Mouse (Mus musculus) hindbrain, embryonic 11.5 days (tissue): ENCODE measurements around the gene Igf1r. TPM values are rescaled to one million over a fixed set of nuclear protein-coding genes. Genes with fewer than 3 reads are reported as not detected.

Experiments used
- ATAC-seq: fragments of 200-750 bp; cut with Nextera tagmentation; 2 replicates; pipeline ENCODE4 v1.8.0; 2017; ENCODE audit warnings: mild to moderate bottlenecking, moderate TSS enrichment, moderate library complexity; ENCODE audit not compliant: low FRiP score
- DNase-seq: peaks from one replicate; pipeline ENCODE4 v3.0.0-alpha.2; 2015; ENCODE audit warnings: low spot score
- H3K27ac ChIP-seq: fragments of 300-500 bp; sonication (generic); 2 replicates; pipeline ENCODE4 v1.5.1; 2014; ENCODE audit warnings: mild to moderate bottlenecking, low read depth, low read length
- H3K27me3 ChIP-seq: fragments of 300-500 bp; sonication (generic); 2 replicates; pipeline ENCODE4 v1.6.1; 2014; ENCODE audit warnings: mild to moderate bottlenecking, low read length, moderate library complexity, mixed read lengths; ENCODE audit not compliant: control insufficient read depth, insufficient read depth
- H3K36me3 ChIP-seq: fragments of 300-500 bp; sonication (generic); 2 replicates; pipeline ENCODE4 v1.6.1; 2014; ENCODE audit warnings: mild to moderate bottlenecking, low read length, moderate library complexity, mixed read lengths; ENCODE audit not compliant: control insufficient read depth, insufficient read depth
- H3K4me1 ChIP-seq: fragments of 300-500 bp; sonication (generic); replicated peaks from 2 replicates; pipeline ENCODE4 v1.6.1; 2014; ENCODE audit warnings: low read length, mixed read lengths; ENCODE audit not compliant: control insufficient read depth, insufficient read depth
- H3K4me2 ChIP-seq: fragments of 300-500 bp; sonication (generic); replicated peaks from 2 replicates; pipeline ENCODE4 v1.6.1; 2014; ENCODE audit warnings: mild to moderate bottlenecking, low read depth, low read length
- H3K4me3 ChIP-seq: fragments of 300-500 bp; sonication (generic); 2 replicates; pipeline ENCODE4 v1.5.1; 2014; ENCODE audit warnings: low read depth, low read length
- H3K9ac ChIP-seq: fragments of 300-500 bp; sonication (generic); 2 replicates; pipeline ENCODE4 v1.6.1; 2014; ENCODE audit warnings: low read depth, low read length
- H3K9me3 ChIP-seq: fragments of 300-500 bp; sonication (generic); 2 replicates; pipeline ENCODE4 v1.6.1; 2016; ENCODE audit warnings: low read length; ENCODE audit not compliant: control insufficient read depth
- WGBS: fragments of 180-500 bp; shearing (Covaris S2); extraction: QIAGEN DNeasy Blood & Tissue Kit; methylation state at CpG from one replicate; pipeline ENCODE4 v1.1.7; 2014; 5-methylcytosine and 5-hydroxymethylcytosine counted together
- polyA plus RNA-seq: library from polyadenylated mRNA; unstranded; fragments of >200 nt; fragmentation: Nextera tagmentation; extraction: Ambion mirVana; gene quantifications from 2 replicates; pipeline ENCODE4 v1.2.1, GENCODE M21; 2014

The Igf1r gene
- polyA plus RNA-seq, 1 experiment from 2014 or later: 35.7 TPM

GRCm38 (mm10) chr7:67963691-67964090 lies 11.1 kb downstream of the Igf1r start:
- 0 out of 2 replicates have a peak, but pooled peaks cover 2% of the 10 kb centered on the region for H3K4me1 ChIP-seq
- no peak for ATAC-seq
- WGBS: 86% methylated on average over 3 of the region's 3 CpGs

DNA sequence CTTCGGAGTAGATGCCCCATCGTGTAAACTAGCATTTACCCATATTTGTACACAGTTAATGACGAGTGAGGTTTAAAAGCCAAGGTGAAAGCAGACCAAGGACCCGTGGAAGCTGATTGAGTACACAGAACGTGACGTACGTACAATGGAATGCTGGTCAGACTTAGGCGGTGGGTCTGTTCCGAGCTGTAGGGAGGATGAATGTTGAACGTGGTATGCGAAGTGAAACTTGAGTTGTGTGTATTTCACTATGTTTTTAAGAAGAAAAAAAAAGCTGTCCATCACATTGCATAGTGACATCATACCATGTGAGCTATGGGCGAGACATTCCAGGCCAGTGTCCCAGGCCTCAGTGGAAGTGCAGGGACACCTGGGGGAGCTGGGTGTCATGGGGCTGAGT lies 15.8 kb downstream of the Igf1r start:
- WGBS: 88% methylated on average over 12 of the region's 12 CpGs
- DNase-seq (no peak), ATAC-seq (no peak)
- Histone ChIP-seq H3K4me3 (no peak overlapping the region), H3K9me3 (no peaks in the 10 kb centered on the region), H3K36me3 (no peaks in the 10 kb centered on the region), H3K27ac (no peak overlapping the region), H3K4me2 (no peak overlapping the region), H3K27me3 (no peaks in the 10 kb centered on the region), H3K4me1 (peaks cover 10% of the 10 kb centered on the region; the same call in 1 of the 2 replicates), H3K9ac (no peak overlapping the region)

More at GRCm38 (mm10) chr7:67963691-67964090, 11.1 kb downstream of the Igf1r start:
- Histone ChIP-seq H3K36me3 (no peaks in the 10 kb centered on the region), H3K4me2 (no peak overlapping the region), H3K27me3 (no peaks in the 10 kb centered on the region), H3K4me3 (no peak overlapping the region), H3K9me3 (no peaks in the 10 kb centered on the region), H3K27ac (no peak overlapping the region), H3K9ac (no peak overlapping the region)
- no peak for DNase-seq

DNA sequence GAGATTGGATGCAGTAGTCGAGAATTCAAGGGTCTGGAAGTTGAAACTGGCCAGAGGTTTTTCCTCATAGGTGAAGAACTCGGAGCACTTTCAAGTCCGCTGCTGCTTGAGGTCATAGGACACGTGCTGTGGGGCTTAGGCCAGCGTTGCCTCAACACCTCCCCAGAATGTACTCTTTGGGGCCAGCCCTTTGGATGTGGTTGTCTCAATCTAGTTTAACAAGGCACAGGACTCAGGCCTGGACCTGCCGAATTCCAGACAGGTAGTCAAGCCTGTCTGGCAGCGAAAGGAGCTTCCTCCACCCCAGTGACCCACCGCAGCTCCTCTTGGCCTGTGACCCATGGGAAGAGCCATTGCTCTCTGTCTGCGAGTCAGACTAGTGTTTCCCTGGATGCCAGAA lies 16.4 kb downstream of the Igf1r start:
- Histone ChIP-seq H3K4me1 (peaks cover 11% of the 10 kb centered on the region; the same call in 1 of the 2 replicates), H3K27ac (no peak overlapping the region), H3K9me3 (no peaks in the 10 kb centered on the region), H3K4me3 (no peak overlapping the region), H3K4me2 (no peak overlapping the region), H3K36me3 (no peaks in the 10 kb centered on the region), H3K9ac (no peak overlapping the region), H3K27me3 (no peaks in the 10 kb centered on the region)
- no peak for ATAC-seq
- 74% methylated on average over 9 of the region's 9 CpGs for WGBS
- DNase-seq: no peak

- DNase-seq (no peak), ATAC-seq (no peak)
- Histone ChIP-seq H3K9ac (no peak overlapping the region), H3K36me3 (no peaks in the 10 kb centered on the region), H3K4me1 (peaks cover 11% of the 10 kb centered on the region; the same call in 1 of the 2 replicates), H3K4me2 (no peak overlapping the region), H3K27ac (0 out of 2 replicates have a peak overlapping the region, but pooled peaks have one; percentile 59), H3K9me3 (no peaks in the 10 kb centered on the region), H3K4me3 (no peak overlapping the region), H3K27me3 (no peaks in the 10 kb centered on the region)
- WGBS: 19% methylated on average over 15 of the region's 15 CpGs
These were observed 20.8 kb downstream of the Igf1r start for GRCm38 (mm10) chr7:67973180-67974014.

DNA sequence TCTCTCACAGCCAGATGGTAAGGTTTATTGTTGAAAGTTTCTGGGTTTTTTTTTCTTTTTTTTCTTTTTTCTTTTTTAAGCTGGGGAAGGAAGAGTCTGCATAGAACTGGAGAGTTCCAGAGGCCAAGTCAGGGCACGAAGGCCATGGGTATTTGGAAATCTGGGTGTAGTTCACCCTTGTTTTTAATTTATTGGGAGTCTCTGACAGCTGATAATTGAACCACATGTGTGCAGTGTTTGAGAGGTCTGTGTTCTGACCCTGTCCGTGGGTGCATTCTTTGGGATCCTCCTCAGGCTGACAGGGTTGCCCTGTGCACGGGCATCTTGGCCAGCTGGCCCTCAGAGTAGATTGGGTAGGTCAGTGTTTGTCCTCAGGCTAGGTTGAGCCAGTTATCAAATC lies 29.3 kb downstream of the Igf1r start:
- Histone ChIP-seq H3K27me3 (no peaks in the 10 kb centered on the region), H3K9ac (no peak overlapping the region), H3K4me1 (no peaks in the 10 kb centered on the region), H3K9me3 (no peaks in the 10 kb centered on the region), H3K4me2 (no peak overlapping the region), H3K27ac (no peak overlapping the region), H3K4me3 (no peak overlapping the region), H3K36me3 (no peaks in the 10 kb centered on the region)
- DNase-seq: no peak
- no peak for ATAC-seq
- WGBS: 72% methylated on average over 3 of the region's 3 CpGs

GRCm38 (mm10) chr7:67982809-67983208 lies 30.2 kb downstream of the Igf1r start:
- H3K4me3 ChIP-seq: no peak overlapping the region
- ATAC-seq (no peak), DNase-seq (no peak)
- no peak overlapping the region for H3K9ac ChIP-seq
- H3K4me2 ChIP-seq: no peak overlapping the region
- no peaks in the 10 kb centered on the region for H3K36me3 ChIP-seq
- H3K27ac ChIP-seq: no peak overlapping the region
- H3K9me3 ChIP-seq: no peaks in the 10 kb centered on the region
- H3K27me3 ChIP-seq: no peaks in the 10 kb centered on the region
- no peaks in the 10 kb centered on the region for H3K4me1 ChIP-seq
- WGBS: 82% methylated on average over 8 of the region's 8 CpGs

DNA sequence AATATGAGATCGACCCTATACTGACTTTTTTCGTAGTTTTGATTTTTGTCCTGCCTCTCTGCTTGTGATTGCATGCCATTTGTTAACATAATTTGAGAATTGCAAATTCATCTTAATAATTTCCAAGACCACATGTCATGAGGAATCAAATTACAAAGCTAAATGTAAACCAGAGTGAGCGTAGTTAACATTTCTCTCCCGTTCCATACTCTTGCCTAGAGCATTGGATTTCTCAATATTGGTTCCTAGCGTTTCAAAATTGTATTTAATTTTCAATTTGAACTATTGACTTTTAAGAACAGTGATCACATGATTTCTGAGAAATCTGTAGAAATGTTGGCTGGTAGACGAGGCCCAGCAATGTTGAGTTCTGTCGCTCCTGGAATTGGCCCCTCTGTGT lies 30.8 kb downstream of the Igf1r start:
- ATAC-seq: no peak
- Histone ChIP-seq H3K4me3 (no peak overlapping the region), H3K4me2 (no peak overlapping the region), H3K9ac (no peak overlapping the region), H3K4me1 (no peaks in the 10 kb centered on the region), H3K9me3 (no peaks in the 10 kb centered on the region), H3K27me3 (no peaks in the 10 kb centered on the region), H3K27ac (no peak overlapping the region), H3K36me3 (no peaks in the 10 kb centered on the region)
- no peak for DNase-seq
- 85% methylated on average over 7 of the region's 7 CpGs for WGBS

GRCm38 (mm10) chr7:67985003-67985416 lies 32.4 kb downstream of the Igf1r start:
- no peak for DNase-seq
- no peak for ATAC-seq
- no peaks in the 10 kb centered on the region for H3K9me3 ChIP-seq
- no peaks in the 10 kb centered on the region for H3K27me3 ChIP-seq
- H3K4me2 ChIP-seq: no peak overlapping the region
- H3K36me3 ChIP-seq: no peaks in the 10 kb centered on the region
- no peak overlapping the region for H3K27ac ChIP-seq
- no peaks in the 10 kb centered on the region for H3K4me1 ChIP-seq
- H3K9ac ChIP-seq: no peak overlapping the region
- WGBS: 81% methylated on average over 5 of the region's 5 CpGs
- H3K4me3 ChIP-seq: no peak overlapping the region

DNA sequence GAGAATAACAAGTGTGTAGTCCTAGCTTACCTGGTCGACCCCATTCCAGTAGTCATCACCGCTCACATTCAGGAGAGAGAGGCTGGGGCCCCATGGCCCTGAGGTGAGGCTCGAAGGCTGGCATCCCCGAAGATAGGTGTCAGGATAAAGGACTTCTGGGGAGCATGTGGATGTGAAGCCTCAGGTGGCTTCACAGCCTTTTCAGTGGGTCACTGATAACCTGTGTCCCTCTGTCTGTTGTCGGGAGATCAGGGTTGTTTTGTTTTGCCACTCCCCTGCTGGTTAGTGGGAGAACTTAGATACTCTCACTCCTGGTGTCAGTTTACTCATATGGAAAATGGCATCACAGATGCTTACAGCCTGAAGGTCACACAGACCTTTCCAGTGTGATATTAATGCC lies 32.9 kb downstream of the Igf1r start:
- Histone ChIP-seq H3K9me3 (no peaks in the 10 kb centered on the region), H3K27ac (no peak overlapping the region), H3K9ac (no peak overlapping the region), H3K4me2 (no peak overlapping the region), H3K4me3 (no peak overlapping the region), H3K4me1 (no peaks in the 10 kb centered on the region), H3K36me3 (no peaks in the 10 kb centered on the region), H3K27me3 (no peaks in the 10 kb centered on the region)
- no peak for ATAC-seq
- DNase-seq: no peak
- WGBS: 73% methylated on average over 5 of the region's 5 CpGs
